25 mouse cellular contexts compared by ENCODE assay signal in the genomic region with DNA sequence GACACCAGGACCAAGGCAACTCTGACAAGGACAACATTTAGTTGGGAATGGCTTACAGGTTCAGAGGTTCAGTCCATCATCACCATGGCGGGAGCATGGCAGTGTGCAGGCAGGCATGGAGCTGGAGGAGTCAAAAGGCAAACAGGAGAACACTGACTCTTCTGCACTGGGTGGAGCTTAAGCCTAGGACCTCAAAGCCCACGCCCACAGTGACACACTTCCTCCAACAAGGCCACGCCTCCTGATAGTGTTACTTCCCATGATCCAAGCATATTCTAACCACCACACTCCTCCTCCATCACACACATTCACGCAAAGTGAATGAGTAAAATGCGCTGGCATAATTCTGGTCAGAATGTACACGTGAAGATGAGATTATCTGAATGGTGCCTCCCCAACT. TPM values are rescaled to one million over a fixed set of nuclear protein-coding genes. Genes with fewer than 3 reads are reported as not detected.
"Had no signal": no experiment of that assay in that cellular context is flagged by ENCODE, and none has a peak within 500 bp of the region (broad histone marks: within the 10 kb centered on the region; RNA-seq: fewer than 3 reads in every experiment).

No protein-coding gene starts in this region.

- H3K9me3 ChIP-seq: liver, embryonic 13.5 days; liver, embryonic 15.5 days; lung, embryonic 15.5 days; neural tube, embryonic 13.5 days; neural tube, embryonic 15.5 days had no signal

- DNase-seq: liver, embryonic 13.5 days; liver, postnatal 0 days; lung, adult 2 months; lung, postnatal 14 days; lung, postnatal 36 days; midbrain, embryonic 14.5 days; right cerebral cortex, postnatal 25 days; right cerebral cortex, postnatal 4 days; spleen, adult 18-20 months; thymus, adult 18-20 months; thymus, postnatal 14 days; thymus, postnatal 36 days had no signal

- H3K9ac ChIP-seq: liver, embryonic 13.5 days; liver, embryonic 15.5 days; liver, postnatal 0 days; lung, embryonic 15.5 days; neural tube, embryonic 13.5 days; neural tube, embryonic 15.5 days had no signal

- H3K36me3 ChIP-seq: liver, embryonic 13.5 days; liver, embryonic 15.5 days; lung, embryonic 15.5 days; neural tube, embryonic 13.5 days; neural tube, embryonic 15.5 days had no signal

- H3K27ac ChIP-seq: liver, embryonic 13.5 days; liver, embryonic 15.5 days; lung, embryonic 15.5 days; neural tube, embryonic 13.5 days; neural tube, embryonic 15.5 days had no signal

- H3K4me3 ChIP-seq: liver, embryonic 13.5 days; liver, embryonic 15.5 days; lung, embryonic 15.5 days; myocyte; neural tube, embryonic 13.5 days; neural tube, embryonic 15.5 days had no signal

- ATAC-seq: liver, postnatal 0 days; lung, postnatal 0 days; midbrain, embryonic 16.5 days had no signal

RNA-seq across cellular contexts. Expression of gene Nr2e1, which starts 56.4 kb away (rescaled TPM):
- polyA plus RNA-seq: liver, embryonic 11.5 days; liver, embryonic 13.5 days; liver, embryonic 15.5 days; liver, postnatal 0 days; lung, adult 2 months; lung, embryonic 15.5 days; lung, postnatal 0 days; myocyte; neural tube, embryonic 11.5 days; neural tube, embryonic 13.5 days; neural tube, embryonic 15.5 days; small intestine, adult 2 months; stomach, embryonic 14.5 days; stomach, embryonic 16.5 days; thymus, postnatal 0 days had no signal
